Mouse (Mus musculus) cerebellum, postnatal 10 days (tissue): ENCODE results near the gene Nedd9.
"Not testable (repeated sequence)": the region's sequence is repeated elsewhere in the genome, so short reads cannot be mapped to it uniquely, and the experiment has no call there.

Experiments
- DNase-seq, 2 experiments: peaks; one replicate each; pipeline ENCODE4 v3.0.0; 2021; ENCODE audit warnings: mixed read lengths in 2 of 2

Gene Nedd9

DNA sequence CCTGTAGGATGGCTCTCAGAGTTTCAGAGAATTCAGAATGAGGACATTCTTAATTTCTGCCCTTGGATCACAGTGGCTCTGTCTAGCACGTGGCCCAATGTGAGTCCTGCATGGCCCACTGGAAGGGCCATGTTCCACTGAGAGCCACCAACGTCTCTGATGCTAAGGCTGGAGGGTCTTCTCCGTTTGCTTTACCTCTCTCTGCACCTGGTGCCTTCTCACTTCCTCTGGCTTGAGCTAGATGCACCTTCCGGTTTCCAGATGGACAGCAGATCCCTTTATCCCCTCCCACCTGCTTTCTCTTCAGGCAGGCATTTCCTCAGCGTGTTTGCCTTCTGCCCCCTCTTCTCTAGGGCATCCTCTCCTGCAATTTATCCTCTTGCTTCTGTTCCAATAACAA lies 118.5 kb downstream of the Nedd9 start:
- no peak for DNase-seq

DNA sequence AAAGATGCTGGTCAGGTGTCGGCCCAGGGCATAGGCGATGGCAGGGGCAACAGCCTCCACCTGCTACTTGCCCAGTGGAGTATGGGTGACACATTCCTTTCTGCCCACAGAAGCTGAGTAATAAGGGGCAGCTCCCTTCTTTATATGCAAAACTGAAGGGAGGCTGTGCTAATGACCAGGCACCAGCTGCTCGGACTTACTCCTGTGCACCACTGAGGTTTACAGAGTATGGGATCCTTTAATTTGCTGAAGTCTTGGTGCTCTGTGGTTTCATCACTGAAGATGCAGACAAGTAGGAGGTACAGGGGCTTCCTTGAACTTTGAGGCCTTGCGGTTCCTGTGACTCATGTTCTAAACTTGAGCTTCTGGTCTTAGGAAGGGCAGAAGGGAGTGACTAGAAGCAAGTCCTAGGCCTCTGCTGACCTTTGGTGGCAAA lies 120.0 kb downstream of the Nedd9 start:
- DNase-seq = no peak

DNA sequence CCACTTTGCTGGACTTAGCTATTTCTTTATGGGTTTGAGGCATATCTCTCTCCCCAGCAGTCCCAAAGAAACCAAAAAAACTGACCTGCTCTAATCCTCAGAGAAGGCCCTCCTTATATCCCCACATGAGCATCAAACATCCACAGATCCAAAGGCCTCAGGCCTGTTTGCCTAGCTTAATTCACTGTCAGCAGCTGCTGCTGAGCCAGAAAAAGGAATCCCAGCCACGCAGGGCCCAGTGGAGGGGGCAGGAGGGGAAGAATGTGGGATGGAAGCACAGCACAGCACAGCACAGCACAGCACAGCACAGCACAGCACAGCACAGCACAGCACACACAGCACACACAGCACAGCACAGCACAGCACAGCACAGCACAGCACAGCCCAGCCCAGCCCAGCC lies 120.6 kb downstream of the Nedd9 start:
- DNase-seq = not testable (repeated sequence)

DNA sequence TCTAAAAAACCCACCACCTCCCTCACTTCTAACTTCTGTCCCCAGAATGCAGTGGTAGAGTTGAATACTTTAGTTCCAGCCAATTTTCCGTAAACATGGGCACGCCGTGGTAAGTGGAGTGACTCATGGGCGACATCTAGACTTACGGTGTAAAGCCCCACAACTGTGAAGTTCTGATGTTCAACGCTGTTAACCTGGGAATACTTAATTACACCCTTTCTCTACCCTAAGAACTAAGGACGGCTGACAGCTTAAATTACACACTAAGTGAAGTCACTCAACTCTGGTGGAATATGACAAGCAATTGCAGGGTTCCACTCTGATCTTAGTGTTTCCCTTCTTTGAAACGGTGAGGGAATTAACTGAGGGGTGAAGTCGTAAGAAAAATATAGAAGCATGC lies 122.9 kb downstream of the Nedd9 start:
- no peak for DNase-seq

DNA sequence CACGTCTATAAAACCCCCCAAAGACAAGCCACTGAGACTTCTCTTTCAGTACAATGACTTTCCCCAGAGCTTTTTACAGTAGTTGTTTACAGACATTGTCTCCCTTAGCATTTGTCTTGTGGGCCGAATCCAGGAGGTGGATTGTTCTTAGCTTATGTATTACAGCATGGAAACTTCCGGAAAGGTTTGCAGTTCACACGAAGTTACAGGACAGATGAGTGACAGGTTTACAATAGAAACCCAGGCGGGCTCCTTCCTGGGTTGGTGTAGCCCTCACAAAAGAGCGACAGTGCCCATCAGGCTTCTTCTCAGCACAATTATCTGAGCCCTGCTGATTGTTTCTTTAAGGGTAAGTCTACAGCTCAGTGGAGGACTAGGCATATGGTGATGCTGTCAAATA lies 124.3 kb downstream of the Nedd9 start:
- DNase-seq = no peak

DNA sequence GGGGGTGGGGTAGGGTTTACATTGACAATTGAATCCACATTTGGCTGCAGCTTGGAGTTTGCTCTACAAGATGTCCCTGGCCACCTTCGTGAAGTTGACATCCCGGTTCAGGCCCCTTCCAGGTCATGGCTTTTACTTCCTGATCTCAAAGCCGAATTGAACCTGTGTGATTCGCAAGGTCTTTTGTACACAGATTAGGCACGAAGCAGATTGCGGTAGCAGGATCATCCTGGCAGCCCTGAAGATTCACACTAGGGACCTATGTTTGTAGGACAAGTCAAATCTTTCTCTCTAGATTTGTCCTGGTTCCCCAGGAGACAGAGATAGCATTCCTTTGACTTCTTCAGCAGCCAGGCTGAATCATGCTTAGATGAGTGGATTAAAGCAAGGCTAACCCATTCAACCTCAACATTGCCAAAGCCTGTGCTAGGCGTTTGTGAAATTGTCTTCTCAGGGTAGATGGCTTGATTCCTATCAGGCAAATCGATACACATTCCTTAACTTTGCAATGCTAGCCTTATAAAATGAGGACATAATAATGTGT lies 126.8 kb downstream of the Nedd9 start:
- DNase-seq = no peak

DNA sequence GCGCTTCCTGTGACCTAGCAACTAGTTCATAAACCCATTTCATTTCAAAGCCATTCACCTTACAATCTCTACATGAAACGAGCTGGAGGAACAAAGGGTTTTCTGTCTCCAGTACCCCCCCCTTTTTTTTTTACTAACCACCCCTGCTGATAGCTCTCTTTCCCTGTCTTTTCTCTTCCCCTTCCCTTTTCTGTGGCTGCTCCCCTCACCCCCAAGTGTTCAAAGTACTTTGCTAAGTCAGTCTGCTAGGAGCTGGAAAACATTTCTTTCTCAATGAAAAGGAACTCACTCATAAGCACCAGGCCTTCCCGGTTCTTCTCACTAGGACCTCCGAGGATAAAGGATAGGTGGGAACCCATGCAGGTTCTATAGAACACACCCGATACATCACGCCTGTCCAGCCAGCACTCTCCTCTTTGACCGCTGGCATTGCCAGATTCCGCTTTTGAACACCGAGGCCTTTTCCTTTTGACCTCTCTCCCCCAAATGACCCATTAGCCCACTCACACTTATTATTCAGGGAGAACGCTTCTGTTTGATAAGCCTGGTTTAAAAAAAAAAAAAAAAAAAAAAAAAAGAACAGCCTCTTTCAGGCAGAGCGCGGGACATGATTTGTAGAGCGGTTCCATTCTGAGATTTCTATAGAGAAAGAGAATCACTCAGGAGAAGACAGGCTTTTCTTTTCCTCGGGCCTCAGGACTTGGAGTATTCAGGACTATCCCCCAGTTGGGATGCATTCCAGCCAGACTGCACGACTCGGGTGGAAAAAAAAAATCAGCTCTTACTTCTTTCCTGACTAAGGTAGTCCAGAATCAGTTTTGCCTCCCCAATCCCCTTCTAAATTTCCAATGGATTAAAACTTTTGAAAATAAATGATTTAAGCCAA lies 127.6 kb downstream of the Nedd9 start:
- DNase-seq = peak in 1 of 2 experiments; percentile 28

DNA sequence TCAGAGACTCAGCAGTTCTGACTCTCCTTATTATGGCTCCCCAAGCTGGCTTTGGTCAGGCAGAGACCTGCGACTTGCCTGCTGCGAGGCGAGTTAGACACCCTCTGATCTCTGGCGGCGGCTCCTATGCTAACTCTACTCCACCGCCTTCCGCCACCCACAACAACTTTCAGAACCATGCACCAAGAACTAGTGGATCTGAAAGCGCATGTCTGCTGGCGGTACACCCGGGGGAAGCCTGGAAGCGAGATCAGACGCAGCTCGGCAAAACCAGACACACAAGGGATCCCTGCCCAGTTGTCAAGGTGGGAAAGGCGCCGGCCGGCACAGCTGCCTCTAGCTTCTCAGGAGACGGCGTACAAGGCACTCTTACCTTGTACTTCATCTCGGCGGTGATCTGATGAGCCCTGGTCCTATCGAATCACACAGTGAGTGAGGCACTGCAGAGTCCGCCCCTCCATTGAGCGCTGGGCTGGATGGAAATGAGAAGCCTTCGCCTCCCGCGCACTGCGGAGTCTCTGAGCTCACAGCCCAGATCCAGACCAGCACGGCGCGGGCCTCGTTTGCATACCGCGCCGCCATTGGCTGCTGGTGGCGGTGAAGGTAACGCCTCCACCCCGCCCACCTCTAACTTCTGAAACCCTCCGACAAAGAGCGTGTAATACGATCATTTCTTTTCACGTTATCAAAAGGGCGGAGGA lies 128.5 kb downstream of the Nedd9 start:
- peak; percentile 92 to 95 for DNase-seq

DNA sequence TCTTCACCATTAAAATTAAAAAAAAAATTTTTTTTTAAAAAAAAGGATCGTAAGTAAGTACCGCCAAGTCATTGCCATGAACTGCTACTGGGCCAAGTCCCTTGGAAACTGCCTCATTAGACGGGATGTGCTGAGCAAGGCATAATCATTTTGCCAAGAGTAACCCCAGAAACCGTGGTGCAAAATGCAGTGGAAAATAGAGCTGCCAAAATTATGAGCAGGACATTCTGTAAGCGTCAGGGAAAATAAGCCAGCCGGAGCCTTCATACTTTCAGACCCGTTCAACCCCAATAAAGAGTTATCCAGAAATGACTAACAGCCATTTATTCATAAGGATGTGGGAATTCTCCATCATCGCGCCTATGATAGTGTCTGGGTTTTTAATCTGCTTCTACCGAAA lies 129.2 kb downstream of the Nedd9 start:
- peak in 1 of 2 experiments; percentile 28 for DNase-seq

DNA sequence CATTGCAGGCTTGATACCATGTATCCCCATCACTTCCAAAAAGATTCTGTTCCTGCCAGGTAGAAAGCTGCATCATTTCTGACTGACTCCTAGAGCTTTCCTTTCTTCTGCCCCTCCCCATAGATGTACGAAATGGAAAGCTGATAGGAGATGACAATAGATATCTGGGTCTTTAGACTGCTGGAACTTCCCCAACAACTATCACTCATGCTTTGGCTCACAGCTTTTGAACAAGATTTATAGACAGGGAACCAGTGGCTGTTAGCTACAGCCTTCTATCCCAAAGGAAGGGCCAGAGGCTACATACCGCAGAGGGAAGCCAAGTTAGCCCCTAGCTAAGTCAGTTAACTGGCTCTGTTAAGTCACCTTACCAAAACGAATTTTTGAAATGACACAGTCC lies 129.6 kb downstream of the Nedd9 start:
- DNase-seq = no peak

DNA sequence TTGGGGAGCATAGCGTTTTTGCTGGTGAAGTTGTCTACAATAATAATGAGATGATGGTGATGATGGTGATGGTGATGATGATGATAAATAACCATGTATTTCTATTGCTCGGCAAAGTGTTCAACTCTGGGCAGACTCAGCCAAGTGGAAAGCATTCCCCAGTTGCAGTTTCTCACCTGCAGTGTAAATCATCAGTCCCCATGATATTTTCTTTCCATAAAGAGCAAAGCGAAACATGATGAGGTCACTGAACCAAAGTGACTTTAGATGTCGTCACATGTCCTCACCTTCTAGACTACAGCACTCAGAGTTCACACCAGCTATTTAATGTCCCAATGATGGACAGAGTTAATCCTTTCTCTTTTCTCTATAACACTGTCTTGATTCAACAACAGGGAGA lies 130.0 kb downstream of the Nedd9 start:
- DNase-seq = no peak

DNA sequence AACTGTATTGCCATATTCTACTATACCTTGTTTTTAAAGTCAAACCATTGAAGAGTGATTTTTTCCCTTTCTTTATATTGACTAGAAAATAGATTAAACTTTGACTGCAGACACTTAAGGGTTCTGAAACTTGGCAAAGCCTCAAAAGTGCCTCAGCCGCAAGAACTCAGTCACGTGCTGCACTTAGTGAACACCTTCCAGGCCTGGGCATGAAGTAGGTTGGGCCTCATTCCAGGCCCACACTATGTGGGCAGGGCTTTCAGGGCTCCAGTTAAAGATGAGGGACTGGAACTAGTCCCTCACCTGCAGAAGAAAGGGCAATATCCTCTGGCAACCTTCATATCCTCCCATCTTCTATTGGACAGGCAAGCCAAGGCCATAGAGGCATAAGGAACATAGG lies 131.6 kb downstream of the Nedd9 start:
- peak in 1 of 2 experiments; percentile 43 for DNase-seq

DNA sequence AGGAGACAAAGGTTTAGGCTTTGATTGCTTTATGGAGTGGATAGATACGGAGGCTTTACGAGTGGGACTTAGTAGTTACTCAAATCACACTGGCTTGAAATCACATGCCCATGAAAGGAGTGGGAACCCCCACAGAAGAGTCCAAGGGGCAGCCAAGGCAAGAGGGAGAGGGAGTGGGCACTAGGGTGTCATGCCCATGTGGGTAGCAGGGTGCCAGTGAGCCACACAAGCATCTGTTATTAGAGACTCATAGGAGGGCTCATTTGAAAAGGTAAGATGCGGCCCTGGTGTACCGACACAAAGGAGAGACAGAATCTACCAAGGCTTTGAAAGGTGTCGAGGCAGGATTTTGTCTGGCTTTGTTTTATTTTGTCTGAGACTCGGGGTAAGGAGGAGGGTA lies 132.6 kb downstream of the Nedd9 start:
- no peak for DNase-seq

DNA sequence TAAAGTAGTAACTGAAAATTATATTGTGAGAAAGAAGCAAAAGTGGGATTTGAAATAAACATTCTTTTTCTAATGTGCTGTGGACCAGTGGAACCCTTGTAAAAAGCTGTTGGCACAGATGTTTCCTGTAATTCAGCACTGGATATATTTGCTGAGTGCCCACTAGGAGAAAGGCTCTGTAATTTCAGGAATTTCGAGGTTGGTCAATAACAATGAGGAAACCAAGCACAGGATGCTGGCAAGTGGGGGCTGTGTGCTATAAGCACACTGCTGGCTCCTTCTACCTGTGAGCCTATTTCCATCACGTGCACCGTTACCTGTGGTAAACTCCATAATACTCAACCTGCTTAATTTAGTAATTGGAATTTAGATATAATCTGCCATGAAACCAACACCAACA lies 133.5 kb downstream of the Nedd9 start:
- no peak for DNase-seq

DNA sequence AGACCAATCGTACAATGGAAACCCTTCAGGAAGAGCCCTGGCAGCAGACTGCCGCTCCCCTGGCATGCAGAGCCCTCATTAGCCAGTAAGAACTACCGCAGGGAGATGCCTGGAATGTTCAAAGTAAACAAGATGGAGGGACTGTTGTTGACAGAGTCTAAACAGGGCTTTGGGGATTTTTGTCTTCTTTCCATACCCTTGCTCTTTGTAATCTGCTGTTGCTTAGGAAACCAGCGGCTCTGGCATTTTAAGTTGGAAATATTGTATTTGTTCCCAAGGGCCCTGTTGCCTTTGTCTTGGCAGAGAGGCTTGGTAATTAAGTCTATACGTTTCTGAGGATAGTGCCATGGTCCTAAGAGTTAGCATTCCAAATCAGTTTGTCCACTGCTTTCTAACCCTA lies 134.8 kb downstream of the Nedd9 start:
- DNase-seq = no peak

DNA sequence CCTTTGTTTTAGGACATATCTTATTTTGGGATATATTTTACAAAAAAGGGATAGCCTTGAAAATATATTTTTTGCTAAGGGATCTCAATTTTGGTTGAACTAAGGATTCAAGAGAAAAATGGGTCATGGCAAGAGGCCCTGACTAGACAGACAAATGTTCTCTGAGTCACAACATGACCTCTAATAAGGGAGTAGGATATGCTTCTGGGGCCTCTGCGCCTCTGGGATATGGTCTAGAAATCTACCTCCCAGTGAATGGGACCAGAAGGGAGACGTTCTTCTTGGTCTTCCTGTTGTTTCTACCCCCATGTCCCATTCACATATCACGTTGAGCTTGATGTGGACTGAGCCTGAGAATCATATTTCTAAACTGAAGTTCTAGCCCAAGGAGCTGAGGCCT lies 136.6 kb downstream of the Nedd9 start:
- no peak for DNase-seq

DNA sequence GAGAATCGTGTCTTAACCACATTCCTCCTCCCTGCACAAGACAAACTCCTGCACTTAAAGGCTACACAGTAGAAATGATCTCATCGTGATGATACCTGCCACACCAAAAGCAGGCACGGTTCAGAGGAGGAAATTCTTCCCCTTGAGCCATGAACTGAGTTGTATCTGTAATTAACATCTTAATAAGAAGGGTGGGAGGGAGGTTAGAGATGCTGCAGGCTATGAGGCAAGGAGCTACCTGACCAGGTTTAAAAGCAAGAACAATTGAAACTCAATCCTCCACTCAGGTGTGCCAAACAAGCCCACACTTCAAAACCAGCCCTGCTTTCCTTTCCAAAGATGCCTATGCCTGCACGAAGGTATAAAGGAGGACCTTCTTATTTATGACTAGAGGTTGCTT lies 137.4 kb downstream of the Nedd9 start:
- DNase-seq = no peak

DNA sequence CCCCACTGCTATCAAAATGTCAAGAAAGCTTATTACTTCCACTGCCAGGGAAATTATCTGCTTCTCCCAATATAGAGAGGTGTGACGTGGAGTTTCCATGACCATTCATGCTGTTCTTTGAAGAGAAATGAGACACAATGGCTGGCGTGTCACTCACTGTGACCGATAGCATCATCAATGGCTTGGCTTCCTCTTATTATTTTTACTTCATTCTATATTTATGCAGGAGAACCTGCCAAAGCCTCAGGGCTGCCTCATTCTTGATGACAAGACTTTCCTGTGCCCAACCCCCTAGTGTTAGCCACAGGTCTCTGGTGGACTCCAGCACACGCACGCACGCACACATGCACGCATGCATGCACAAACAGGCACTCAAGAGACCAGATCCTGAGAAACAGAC lies 141.4 kb downstream of the Nedd9 start:
- DNase-seq = no peak

DNA sequence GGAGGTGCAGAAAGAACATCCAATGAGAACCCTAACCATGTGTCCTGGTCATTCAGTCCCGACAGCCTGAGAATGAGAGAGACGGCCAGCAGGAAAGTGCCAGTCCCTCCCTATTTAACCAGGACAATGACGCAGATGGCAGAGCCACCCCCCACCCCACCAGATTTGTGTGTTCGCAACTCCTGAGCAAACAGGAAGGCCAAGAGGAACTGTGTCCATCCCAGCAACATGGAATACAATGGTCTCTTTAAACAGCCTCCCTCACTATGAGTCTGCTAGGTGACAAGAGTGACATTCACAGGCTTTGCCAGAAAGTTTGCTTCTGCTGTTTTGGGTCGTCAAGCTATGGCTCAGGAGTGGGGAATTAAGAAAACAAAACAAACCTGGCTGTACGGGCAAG lies 141.9 kb downstream of the Nedd9 start:
- no peak for DNase-seq

DNA sequence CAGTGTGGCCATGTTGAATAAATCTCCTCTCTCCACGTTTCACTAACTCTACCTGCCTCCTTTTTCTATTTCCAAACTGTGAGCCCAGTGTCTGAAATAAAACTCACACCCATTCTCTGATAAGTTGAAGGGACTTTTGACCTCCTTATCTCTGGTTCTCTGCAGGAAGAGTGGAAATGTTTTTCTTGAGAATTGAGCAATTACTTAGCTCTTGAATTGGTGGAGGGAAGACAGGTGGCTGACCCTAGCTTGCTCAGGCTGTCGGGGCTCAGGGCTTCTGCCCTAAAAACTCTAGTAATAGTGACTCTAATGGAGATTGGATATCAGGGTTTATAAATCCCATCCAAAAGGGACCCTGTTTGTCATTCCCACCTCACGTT lies 143.3 kb downstream of the Nedd9 start:
- no peak for DNase-seq

DNA sequence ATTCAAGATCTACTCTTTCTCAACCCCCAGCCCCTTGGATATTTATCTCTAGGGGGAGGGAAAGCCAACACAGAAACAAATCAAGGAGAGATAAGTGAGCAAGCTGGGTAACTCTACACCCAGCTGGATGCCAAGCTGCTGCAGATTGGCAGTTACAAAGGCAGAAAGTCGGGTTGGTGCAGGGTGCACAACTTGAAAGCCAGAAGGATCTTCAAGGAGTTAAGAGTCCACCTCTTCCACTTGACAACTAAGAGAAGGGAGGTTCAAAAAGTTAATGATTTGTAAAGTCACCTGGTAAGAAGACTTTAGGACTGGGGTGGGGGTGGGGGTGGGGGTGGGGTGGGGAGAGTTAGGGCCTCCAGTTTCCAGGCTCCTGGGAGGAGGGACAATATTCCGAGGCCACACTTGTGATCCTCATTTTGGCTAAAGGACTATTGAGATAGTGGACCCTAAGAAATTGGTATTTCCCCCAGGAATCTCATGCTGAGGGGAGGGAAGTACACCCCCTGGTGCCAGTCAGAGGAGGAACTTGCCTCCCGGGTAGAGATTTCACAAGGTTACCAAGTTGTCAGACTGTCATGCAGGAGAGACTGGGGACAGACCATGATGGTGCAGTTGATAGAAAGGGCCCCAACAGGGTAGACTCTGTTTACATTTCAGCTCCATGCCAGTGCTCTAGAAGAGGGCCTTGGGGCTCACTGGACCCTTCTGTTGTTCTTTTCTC lies 143.8 kb downstream of the Nedd9 start:
- DNase-seq = no peak

DNA sequence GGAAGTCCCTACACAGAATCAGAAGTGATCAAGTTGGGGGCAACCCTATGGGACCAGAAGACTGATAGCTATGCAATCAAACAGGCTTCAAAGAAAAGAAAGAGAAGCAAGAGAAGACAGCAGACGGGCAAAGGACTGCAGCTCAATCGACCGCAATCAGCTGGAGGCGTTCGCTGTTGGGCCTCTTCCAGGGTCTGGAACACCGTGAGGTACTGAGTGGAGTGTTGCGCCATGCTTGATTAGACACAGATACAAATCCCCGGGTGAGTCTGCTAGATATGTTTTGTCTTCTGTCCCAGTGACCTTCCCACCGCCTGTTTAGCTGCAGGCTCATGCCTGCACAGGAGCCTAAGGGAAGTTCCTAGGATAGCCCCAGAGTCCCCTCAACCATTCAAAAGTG lies 145.7 kb downstream of the Nedd9 start:
- peak; percentile 74 to 83 for DNase-seq

DNA sequence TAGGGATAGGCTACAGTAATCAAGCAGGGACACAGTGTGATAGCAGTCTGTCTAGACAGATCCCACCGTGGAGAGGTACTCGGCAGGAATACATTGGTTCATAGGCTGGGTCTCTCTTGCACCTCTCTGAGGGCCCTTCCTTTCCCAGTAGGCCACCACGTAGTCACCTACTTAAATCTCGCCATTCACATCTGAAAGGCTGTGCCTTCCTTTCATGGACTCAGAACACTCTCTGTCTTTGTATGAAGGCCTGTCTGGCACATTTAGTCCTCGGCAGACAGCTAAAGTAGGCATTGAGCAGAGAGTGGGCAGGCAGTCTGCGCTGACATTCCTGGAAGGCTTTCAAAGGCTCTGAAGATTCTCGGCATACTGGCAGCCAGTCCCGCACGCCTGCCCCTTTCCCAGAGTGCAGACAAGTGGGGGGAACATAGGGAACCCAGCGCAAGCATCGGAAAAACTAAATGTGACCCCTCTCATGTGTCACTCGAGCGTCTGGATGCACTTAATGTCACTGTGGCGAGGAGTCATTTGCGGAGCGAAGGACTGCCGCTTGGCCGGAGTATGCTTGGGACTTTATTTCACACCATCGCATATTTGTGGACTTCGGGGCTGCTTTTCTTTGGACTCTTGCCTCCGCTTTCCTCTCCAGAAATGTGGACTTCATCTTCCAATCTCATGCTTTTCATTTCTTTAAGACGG lies 147.4 kb downstream of the Nedd9 start:
- peak; percentile 63 to 65 for DNase-seq
